Mouse (Mus musculus) G1E (cell line): ENCODE measurements around the gene Ppil4.

Experiments used
- CTCF ChIP-seq: IDR thresholded peaks from 2 replicates; pipeline ENCODE4 v1.5.1; 2012; ENCODE audit warnings: low read depth, low read length, inconsistent platforms, mixed read lengths
- GATA2 ChIP-seq: IDR thresholded peaks from 2 replicates; pipeline ENCODE4 v1.6.1; 2012; ENCODE audit warnings: low read depth, low read length, inconsistent platforms, borderline replicate concordance

GRCm38 (mm10) chr10:7834671-7835225, 42.1 kb downstream of the Ppil4 start:
- no peak for TF ChIP-seq CTCF
- TF ChIP-seq GATA2 = no peak
